Mouse (Mus musculus): ENCODE measurements around the gene Uso1. TPM values are rescaled to one million over a fixed set of nuclear protein-coding genes. Genes with fewer than 3 reads are reported as not detected.
"Not testable (repeated sequence)": the region's sequence is repeated elsewhere in the genome, so short reads cannot be mapped to it uniquely, and the experiment has no call there.

Uso1 gene
- polyA plus RNA-seq, 1 experiment from 2014 or later: 46.5 TPM

GRCm38 (mm10) chr5:92129321-92129768 lies 8.4 kb upstream of the Uso1 start:
- Histone ChIP-seq H3K4me1 (peaks cover 4% of the 10 kb centered on the region; the same call in 1 of the 2 replicates), H3K4me2 (no peak overlapping the region), H3K27ac (no peak overlapping the region), H3K9ac (no peak overlapping the region), H3K9me3 (replicated peaks) (no peaks in the 10 kb centered on the region), H3K36me3 (no peaks in the 10 kb centered on the region), H3K4me3 (replicated peaks) (no peak overlapping the region), H3K27me3 (no peaks in the 10 kb centered on the region)
- no peak for ATAC-seq (replicated peaks; ENCODE audit: low FRiP score)
- WGBS: 54% methylated on average over 1 of the region's 1 CpGs

- Histone ChIP-seq H3K36me3 (no peaks in the 10 kb centered on the region), H3K9me3 (replicated peaks) (no peaks in the 10 kb centered on the region), H3K27me3 (no peaks in the 10 kb centered on the region), H3K4me2 (no peak overlapping the region), H3K4me1 (peaks cover 4% of the 10 kb centered on the region; the same call in 1 of the 2 replicates), H3K27ac (no peak overlapping the region), H3K9ac (no peak overlapping the region), H3K4me3 (replicated peaks) (no peak overlapping the region)
- 90% methylated on average over 6 of the region's 6 CpGs for WGBS
- no peak for ATAC-seq (replicated peaks; ENCODE audit: low FRiP score)
Measured at GRCm38 (mm10) chr5:92130040-92130682, 7.6 kb upstream of the Uso1 start.

GRCm38 (mm10) chr5:92132127-92132526 lies 5.6 kb upstream of the Uso1 start:
- Histone ChIP-seq H3K36me3 (no peaks in the 10 kb centered on the region), H3K4me2 (no peak overlapping the region), H3K4me1 (peaks cover 13% of the 10 kb centered on the region), H3K9ac (no peak overlapping the region), H3K9me3 (replicated peaks) (no peaks in the 10 kb centered on the region), H3K27ac (no peak overlapping the region), H3K4me3 (replicated peaks) (no peak overlapping the region), H3K27me3 (no peaks in the 10 kb centered on the region)
- ATAC-seq (replicated peaks; ENCODE audit: low FRiP score): no peak
- 91% methylated on average over 4 of the region's 4 CpGs for WGBS

- H3K27ac ChIP-seq: not testable (repeated sequence)
Measured at GRCm38 (mm10) chr5:92133006-92133405, 4.7 kb upstream of the Uso1 start.

GRCm38 (mm10) chr5:92134934-92135333 lies 2.8 kb upstream of the Uso1 start:
- Histone ChIP-seq H3K9me3 (replicated peaks) (no peaks in the 10 kb centered on the region), H3K27me3 (no peaks in the 10 kb centered on the region), H3K4me1 (peaks cover 22% of the 10 kb centered on the region), H3K36me3 (no peaks in the 10 kb centered on the region), H3K27ac (no peak overlapping the region), H3K4me2 (no peak overlapping the region), H3K4me3 (replicated peaks) (no peak overlapping the region), H3K9ac (no peak overlapping the region)
- WGBS: 91% methylated on average over 3 of the region's 3 CpGs
- no peak for ATAC-seq (replicated peaks; ENCODE audit: low FRiP score)

More at GRCm38 (mm10) chr5:92133006-92133405, 4.7 kb upstream of the Uso1 start:
- not testable (repeated sequence) for H3K4me2 ChIP-seq; H3K36me3 ChIP-seq; H3K9me3 ChIP-seq (replicated peaks); H3K27me3 ChIP-seq; H3K4me3 ChIP-seq (replicated peaks); ATAC-seq (replicated peaks; ENCODE audit: low FRiP score); H3K9ac ChIP-seq
- peaks cover 13% of the 10 kb centered on the region for H3K4me1 ChIP-seq
- 68% methylated on average over 4 of the region's 4 CpGs for WGBS

- 59% methylated on average over 9 of the region's 9 CpGs for WGBS
- H3K4me2 ChIP-seq: peak overlapping the region; percentile 79
- peaks cover 22% of the 10 kb centered on the region for H3K4me1 ChIP-seq
- peak overlapping the region; percentile 91 for H3K4me3 ChIP-seq (replicated peaks)
- H3K36me3 ChIP-seq: no peaks in the 10 kb centered on the region
- H3K9ac ChIP-seq: peak overlapping the region; percentile 41; the same call in 1 of the 2 replicates
- H3K27me3 ChIP-seq: no peaks in the 10 kb centered on the region
- ATAC-seq (replicated peaks; ENCODE audit: low FRiP score): no peak
- H3K9me3 ChIP-seq (replicated peaks): no peaks in the 10 kb centered on the region
- H3K27ac ChIP-seq: no peak overlapping the region
Measured at GRCm38 (mm10) chr5:92136536-92137238, 1.1 kb upstream of the Uso1 start.

GRCm38 (mm10) chr5:92138093-92138621 lies 419 bp downstream of the Uso1 start:
- H3K4me2 ChIP-seq: peak overlapping the region; percentile 79
- H3K9ac ChIP-seq: peak overlapping the region; percentile 86
- no peaks in the 10 kb centered on the region for H3K36me3 ChIP-seq
- H3K9me3 ChIP-seq (replicated peaks): no peaks in the 10 kb centered on the region
- peak overlapping the region; percentile 91 for H3K4me3 ChIP-seq (replicated peaks)
- peak; percentile 82 for ATAC-seq (replicated peaks; ENCODE audit: low FRiP score)
- no peaks in the 10 kb centered on the region for H3K27me3 ChIP-seq
- under 1% methylated on average over 37 of the region's 43 CpGs for WGBS
- peak overlapping the region; percentile 82 for H3K27ac ChIP-seq
- H3K4me1 ChIP-seq: peaks cover 22% of the 10 kb centered on the region

- no peaks in the 10 kb centered on the region for H3K9me3 ChIP-seq (replicated peaks)
- 15% methylated on average over 1 of the region's 1 CpGs for WGBS
- H3K4me1 ChIP-seq: peaks cover 22% of the 10 kb centered on the region
- no peaks in the 10 kb centered on the region for H3K27me3 ChIP-seq
- H3K36me3 ChIP-seq: no peaks in the 10 kb centered on the region
- H3K27ac ChIP-seq: no peak overlapping the region
- H3K4me3 ChIP-seq (replicated peaks): peak overlapping the region; percentile 91
- peak overlapping the region; percentile 79 for H3K4me2 ChIP-seq
- peak overlapping the region; percentile 26 for H3K9ac ChIP-seq
- no peak for ATAC-seq (replicated peaks; ENCODE audit: low FRiP score)
Measured at GRCm38 (mm10) chr5:92139191-92139590, 1.5 kb downstream of the Uso1 start.

- no peak for ATAC-seq (replicated peaks; ENCODE audit: low FRiP score)
- H3K9me3 ChIP-seq (replicated peaks): no peaks in the 10 kb centered on the region
- no peaks in the 10 kb centered on the region; the same call in 1 of the 2 replicates for H3K36me3 ChIP-seq
- no peak overlapping the region for H3K4me3 ChIP-seq (replicated peaks)
- no peak overlapping the region for H3K4me2 ChIP-seq
- no peak overlapping the region for H3K9ac ChIP-seq
- no peaks in the 10 kb centered on the region for H3K27me3 ChIP-seq
- H3K4me1 ChIP-seq: peaks cover 17% of the 10 kb centered on the region
- no peak overlapping the region for H3K27ac ChIP-seq
- 71% methylated on average over 5 of the region's 5 CpGs for WGBS
Measured at GRCm38 (mm10) chr5:92141696-92142095, 4.0 kb downstream of the Uso1 start.

GRCm38 (mm10) chr5:92142481-92142880 lies 4.7 kb downstream of the Uso1 start:
- H3K27me3 ChIP-seq: no peaks in the 10 kb centered on the region
- peaks cover 13% of the 10 kb centered on the region for H3K4me1 ChIP-seq
- no peak for ATAC-seq (replicated peaks; ENCODE audit: low FRiP score)
- H3K4me2 ChIP-seq: no peak overlapping the region
- no peak overlapping the region for H3K4me3 ChIP-seq (replicated peaks)
- no peaks in the 10 kb centered on the region for H3K9me3 ChIP-seq (replicated peaks)
- 89% methylated on average over 3 of the region's 3 CpGs for WGBS
- no peak overlapping the region for H3K9ac ChIP-seq
- H3K36me3 ChIP-seq: no peaks in the 10 kb centered on the region; the same call in 1 of the 2 replicates
- H3K27ac ChIP-seq: no peak overlapping the region

GRCm38 (mm10) chr5:92143665-92144064 lies 5.9 kb downstream of the Uso1 start:
- no peak for ATAC-seq (replicated peaks; ENCODE audit: low FRiP score)
- Histone ChIP-seq H3K4me1 (peaks cover 13% of the 10 kb centered on the region), H3K9ac (no peak overlapping the region), H3K4me2 (no peak overlapping the region), H3K27ac (no peak overlapping the region), H3K4me3 (replicated peaks) (no peak overlapping the region), H3K36me3 (no peaks in the 10 kb centered on the region; the same call in 1 of the 2 replicates), H3K9me3 (replicated peaks) (no peaks in the 10 kb centered on the region), H3K27me3 (no peaks in the 10 kb centered on the region)
- WGBS: 98% methylated on average over 6 of the region's 6 CpGs

All from kidney, embryonic 15.5 days (tissue).